Mouse (Mus musculus): ENCODE measurements around the gene Parp11. TPM values are rescaled to one million over a fixed set of nuclear protein-coding genes. Genes with fewer than 3 reads are reported as not detected.
A peak's percentile ranks its signal among the peaks of the same experiment; 100 is the strongest.
"Not testable (repeated sequence)": the region's sequence is repeated elsewhere in the genome, so short reads cannot be mapped to it uniquely, and the experiment has no call there.

The Parp11 gene
- total RNA-seq, 4 experiments from 2014 or later: 7.6 to 8.3 (median 8.1) TPM

- no peak for DNase-seq (ENCODE audit: low spot score)
Observed at GRCm38 (mm10) chr6:127495251-127495650, 48.6 kb downstream of the Parp11 start.

GRCm38 (mm10) chr6:127495876-127496275 is 49.2 kb downstream of the Parp11 start:
- DNase-seq (ENCODE audit: low spot score): no peak

GRCm38 (mm10) chr6:127496841-127497656 is 50.4 kb downstream of the Parp11 start:
- DNase-seq (ENCODE audit: low spot score): no peak

- no peak for DNase-seq (ENCODE audit: low spot score)
Observed at GRCm38 (mm10) chr6:127500119-127500518, 53.5 kb downstream of the Parp11 start.

GRCm38 (mm10) chr6:127500806-127501205 is 54.2 kb downstream of the Parp11 start:
- DNase-seq (ENCODE audit: low spot score): no peak

GRCm38 (mm10) chr6:127502530-127502929 is 55.9 kb downstream of the Parp11 start:
- peak; percentile 21 for DNase-seq (ENCODE audit: low spot score)

- DNase-seq (ENCODE audit: low spot score): not testable (repeated sequence)
Observed at GRCm38 (mm10) chr6:127513776-127514175, 67.1 kb downstream of the Parp11 start.

GRCm38 (mm10) chr6:127521176-127521575 is 74.5 kb downstream of the Parp11 start:
- no peak for DNase-seq (ENCODE audit: low spot score)

- DNase-seq (ENCODE audit: low spot score): no peak
Observed at GRCm38 (mm10) chr6:127522326-127522725, 75.7 kb downstream of the Parp11 start.

GRCm38 (mm10) chr6:127524442-127524841 is 77.8 kb downstream of the Parp11 start:
- DNase-seq (ENCODE audit: low spot score): no peak

GRCm38 (mm10) chr6:127528625-127529024 is 82.0 kb downstream of the Parp11 start:
- no peak for DNase-seq (ENCODE audit: low spot score)

- DNase-seq (ENCODE audit: low spot score): peak; percentile 73
Observed at GRCm38 (mm10) chr6:127529451-127529850, 82.8 kb downstream of the Parp11 start.

GRCm38 (mm10) chr6:127530206-127530605 is 83.6 kb downstream of the Parp11 start:
- no peak for DNase-seq (ENCODE audit: low spot score)

- no peak for DNase-seq (ENCODE audit: low spot score)
Observed at GRCm38 (mm10) chr6:127531412-127532205, 85.0 kb downstream of the Parp11 start.

- DNase-seq (ENCODE audit: low spot score): no peak
Observed at GRCm38 (mm10) chr6:127532304-127532703, 85.7 kb downstream of the Parp11 start.

GRCm38 (mm10) chr6:127533766-127534165 is 87.1 kb downstream of the Parp11 start:
- no peak for DNase-seq (ENCODE audit: low spot score)

GRCm38 (mm10) chr6:127537035-127537434 is 90.4 kb downstream of the Parp11 start:
- DNase-seq (ENCODE audit: low spot score): no peak

- DNase-seq (ENCODE audit: low spot score): no peak
Observed at GRCm38 (mm10) chr6:127538118-127538517, 91.5 kb downstream of the Parp11 start.

GRCm38 (mm10) chr6:127539226-127539625 is 92.6 kb downstream of the Parp11 start:
- no peak for DNase-seq (ENCODE audit: low spot score)

- no peak for DNase-seq (ENCODE audit: low spot score)
Observed at GRCm38 (mm10) chr6:127539659-127540058, 93.0 kb downstream of the Parp11 start.

- no peak for DNase-seq (ENCODE audit: low spot score)
Observed at GRCm38 (mm10) chr6:127540517-127540916, 93.9 kb downstream of the Parp11 start.

- DNase-seq (ENCODE audit: low spot score): peak; percentile 58
Observed at GRCm38 (mm10) chr6:127541617-127542374, 95.2 kb downstream of the Parp11 start.

Measured in heart, adult 8-10 months (tissue).